Mouse (Mus musculus): ENCODE results near the gene Best1.
"Not testable (repeated sequence)": the region's sequence is repeated elsewhere in the genome, so short reads cannot be mapped to it uniquely, and the experiment has no call there.

The Best1 gene

DNA sequence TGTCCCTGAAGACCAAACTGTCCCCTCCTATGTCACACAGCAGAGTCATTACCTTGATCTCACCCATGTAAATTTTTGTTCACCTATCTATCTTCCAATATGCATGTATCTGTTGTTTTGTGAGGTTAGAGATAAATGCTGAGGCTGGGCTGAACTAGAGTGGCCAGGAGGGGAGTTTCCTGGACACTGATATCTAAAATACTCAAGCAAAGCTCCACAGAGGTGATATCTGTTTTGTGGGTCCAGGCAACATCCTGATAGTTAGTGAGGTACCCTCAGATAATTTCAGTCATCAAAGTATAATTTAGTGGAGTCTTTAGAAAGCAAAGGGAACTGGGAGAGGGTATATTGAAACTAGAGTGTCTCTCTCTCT lies 11.6 kb downstream of the Best1 start:
- DNase-seq (ENCODE audit: low spot score), result no peak

DNA sequence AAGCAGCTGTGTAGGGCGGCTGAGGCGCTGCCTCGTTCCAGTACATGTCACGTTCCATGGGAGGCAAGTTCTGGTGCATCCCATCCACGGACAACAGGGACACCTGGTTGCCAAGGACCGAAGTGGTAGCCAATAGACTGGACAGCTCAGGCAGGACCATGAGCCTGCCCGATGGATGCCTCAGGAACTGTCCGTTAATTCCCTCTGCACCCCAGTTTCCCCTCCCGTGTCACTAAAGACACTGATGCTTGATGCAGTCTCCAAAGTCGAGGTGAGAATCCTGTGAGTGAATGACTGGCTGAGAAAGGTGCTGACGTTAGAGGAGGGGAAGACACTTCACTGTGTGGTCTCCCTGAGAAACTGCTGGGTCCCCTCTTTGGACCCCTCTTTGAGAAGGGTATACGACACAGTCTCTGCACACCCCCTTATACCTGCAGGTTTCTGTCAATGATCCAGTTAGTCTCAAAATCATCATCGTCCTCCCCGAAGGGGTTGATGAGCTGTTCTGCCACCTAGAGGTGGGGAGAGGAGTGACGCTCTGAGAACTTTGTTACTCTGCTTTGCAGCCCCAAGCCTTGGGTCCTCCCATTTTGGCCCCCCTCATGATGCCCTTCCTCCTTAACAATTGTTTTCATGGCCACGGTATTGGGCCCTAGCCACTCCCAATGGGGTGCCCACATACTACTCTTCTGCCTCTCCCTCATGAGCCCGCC lies 12.1 kb downstream of the Best1 start:
- peak; percentile 15 for DNase-seq (ENCODE audit: low spot score)

- DNase-seq (ENCODE audit: low spot score), result no peak
These were observed 13.8 kb downstream of the Best1 start for GRCm38 (mm10) chr19:9987593-9987992.

- no peak for DNase-seq (ENCODE audit: low spot score)
These were observed 14.2 kb downstream of the Best1 start for GRCm38 (mm10) chr19:9987192-9987591.

DNA sequence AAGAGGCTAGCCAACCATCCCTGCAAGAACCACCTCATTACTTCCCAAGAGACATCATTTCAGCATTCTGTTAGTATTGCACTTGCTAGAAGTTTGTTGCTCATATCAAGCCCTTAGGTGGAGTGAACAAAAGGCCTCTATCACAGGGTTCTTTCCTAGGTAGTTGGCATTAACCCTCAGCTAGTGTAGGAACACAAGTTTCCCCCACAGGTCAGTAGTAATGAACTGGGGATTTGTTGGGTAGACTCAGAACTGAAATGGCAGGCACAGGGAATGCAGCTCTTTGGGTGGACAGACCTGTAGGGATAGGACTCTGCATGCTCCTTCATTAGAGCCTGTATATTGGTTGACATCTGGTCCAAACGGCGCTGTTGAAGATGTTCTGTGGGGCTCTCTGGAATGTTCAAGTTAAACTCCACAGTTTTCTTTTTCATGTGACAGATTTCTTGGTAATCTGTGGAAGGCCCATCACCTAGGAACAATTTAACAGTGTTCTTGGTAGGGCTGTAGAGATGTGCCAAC lies 15.5 kb downstream of the Best1 start:
- no peak for DNase-seq (ENCODE audit: low spot score)

- DNase-seq (ENCODE audit: low spot score), result no peak
These were observed 16.1 kb downstream of the Best1 start for GRCm38 (mm10) chr19:9985190-9985899.

GRCm38 (mm10) chr19:9984111-9985055 lies 17.1 kb downstream of the Best1 start:
- no peak for DNase-seq (ENCODE audit: low spot score)

GRCm38 (mm10) chr19:9982852-9983542 lies 18.4 kb downstream of the Best1 start:
- DNase-seq (ENCODE audit: low spot score), result peak; percentile 54

- peak; percentile 95 for DNase-seq (ENCODE audit: low spot score)
These were observed 19.1 kb downstream of the Best1 start for GRCm38 (mm10) chr19:9982151-9982851.

DNA sequence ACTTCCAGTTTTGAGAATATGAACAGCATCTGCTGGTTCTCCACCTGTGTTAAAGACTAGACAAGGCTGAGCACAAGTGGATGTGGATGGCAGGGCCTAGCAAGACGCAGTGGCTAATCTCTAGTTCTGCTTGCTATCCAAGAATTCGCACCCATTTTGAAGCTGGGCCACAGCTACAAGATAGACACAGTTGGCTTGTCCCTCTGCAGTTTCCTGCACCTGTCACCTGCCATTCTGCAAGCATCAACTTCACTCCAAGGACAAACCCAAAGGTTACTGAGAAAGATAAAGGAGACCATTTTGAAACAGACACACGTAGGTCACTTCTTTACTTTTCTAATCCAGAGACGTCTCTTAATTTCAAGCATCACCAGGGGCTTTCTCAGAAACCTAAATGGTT lies 19.8 kb downstream of the Best1 start:
- no peak for DNase-seq (ENCODE audit: low spot score)

DNA sequence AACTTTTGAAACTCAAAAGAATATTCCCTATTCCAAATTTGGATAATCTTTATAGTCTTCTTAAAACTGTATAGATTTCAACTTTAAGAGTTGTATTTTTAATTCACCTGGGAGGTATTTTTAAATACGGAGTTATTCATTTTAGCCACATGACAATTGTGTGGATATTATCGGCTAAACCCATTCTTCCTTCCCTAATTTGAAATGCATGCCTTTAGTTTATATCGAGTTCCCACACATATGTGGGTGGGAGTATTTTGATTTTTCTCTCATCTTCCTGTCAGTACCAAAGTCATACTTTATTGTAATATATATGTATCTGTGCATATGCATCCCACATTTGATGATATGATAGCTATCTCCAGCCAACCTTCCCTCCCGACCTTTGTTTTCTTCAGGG lies 21.2 kb downstream of the Best1 start, which contains the start of gene Fth1:
Gene Fth1, plus strand, starts transcription at position 341 of the 400 bp plus-strand sequence.
- DNase-seq (ENCODE audit: low spot score), result no peak

DNA sequence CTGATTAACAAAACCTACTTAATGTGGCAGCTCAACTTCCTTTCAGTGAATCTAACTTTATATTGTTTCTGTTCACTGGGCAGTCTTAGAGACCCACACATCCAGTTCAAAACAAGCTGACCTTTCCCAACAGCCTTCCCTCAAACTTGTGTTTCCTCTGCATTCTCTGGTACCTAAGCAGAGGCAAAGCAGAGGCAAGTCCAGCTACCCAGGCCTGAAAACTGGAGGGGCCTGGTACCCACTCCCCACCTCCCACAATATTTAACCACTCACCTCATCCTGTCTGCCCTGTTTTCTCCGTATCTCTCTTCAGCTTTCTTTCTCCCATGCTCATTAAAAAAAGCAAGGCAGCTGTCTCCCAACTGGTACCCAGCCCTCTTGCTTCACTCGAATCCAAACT lies 22.3 kb downstream of the Best1 start:
- DNase-seq (ENCODE audit: low spot score), result no peak

GRCm38 (mm10) chr19:9978431-9978951 lies 22.9 kb downstream of the Best1 start:
- DNase-seq (ENCODE audit: low spot score), result peak; percentile 82

- DNase-seq (ENCODE audit: low spot score), result no peak
These were observed 24.3 kb downstream of the Best1 start for GRCm38 (mm10) chr19:9977085-9977484.

GRCm38 (mm10) chr19:9974853-9975252 lies 26.6 kb downstream of the Best1 start:
- not testable (repeated sequence) for DNase-seq (ENCODE audit: low spot score)

DNA sequence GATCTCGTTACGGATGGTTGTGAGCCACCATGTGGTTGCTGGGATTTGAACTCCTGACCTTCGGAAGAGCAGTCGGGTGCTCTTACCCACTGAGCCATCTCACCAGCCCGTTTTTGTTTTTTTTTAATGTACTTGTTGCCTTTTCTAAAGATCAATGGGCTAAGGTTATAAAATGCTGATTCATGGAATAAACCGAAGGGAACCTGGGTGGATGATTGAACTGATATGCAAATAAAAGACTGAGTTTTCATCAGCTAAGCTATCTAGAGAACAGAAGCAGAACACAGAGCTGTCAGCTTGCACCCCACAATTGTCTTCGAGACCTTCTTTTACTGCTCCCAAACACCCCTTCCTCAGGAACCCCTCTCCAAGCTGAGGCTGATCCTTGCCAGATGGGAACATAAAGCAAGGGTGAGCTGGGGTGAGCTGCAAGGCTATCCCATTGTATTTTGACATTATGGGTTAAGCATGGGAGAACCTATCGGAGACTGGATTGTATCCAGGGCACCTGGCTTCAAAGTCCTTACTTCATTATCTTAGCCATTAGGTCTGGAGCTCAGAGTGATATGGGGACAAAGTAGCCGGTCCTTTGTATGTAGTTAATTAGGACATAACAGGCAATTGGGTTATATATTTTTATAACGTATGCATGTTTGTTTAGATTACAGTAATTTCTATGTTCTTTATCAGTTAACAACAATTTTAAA lies 33.2 kb downstream of the Best1 start:
- DNase-seq (ENCODE audit: low spot score), result no peak

GRCm38 (mm10) chr19:9966096-9966867 lies 35.2 kb downstream of the Best1 start:
- no peak for DNase-seq (ENCODE audit: low spot score)

GRCm38 (mm10) chr19:9964205-9964916 lies 37.1 kb downstream of the Best1 start:
- no peak for DNase-seq (ENCODE audit: low spot score)

- no peak for DNase-seq (ENCODE audit: low spot score)
These were observed 40.7 kb downstream of the Best1 start for GRCm38 (mm10) chr19:9960769-9961168.
